Mouse (Mus musculus) retina, adult 2 months (tissue): ENCODE data around the gene S100a3.

ENCODE experiments used
- DNase-seq: peaks from one replicate; pipeline ENCODE4 v3.0.0-alpha.2; 2012; ENCODE audit warnings: low read depth, low spot score

Gene S100a3

DNA sequence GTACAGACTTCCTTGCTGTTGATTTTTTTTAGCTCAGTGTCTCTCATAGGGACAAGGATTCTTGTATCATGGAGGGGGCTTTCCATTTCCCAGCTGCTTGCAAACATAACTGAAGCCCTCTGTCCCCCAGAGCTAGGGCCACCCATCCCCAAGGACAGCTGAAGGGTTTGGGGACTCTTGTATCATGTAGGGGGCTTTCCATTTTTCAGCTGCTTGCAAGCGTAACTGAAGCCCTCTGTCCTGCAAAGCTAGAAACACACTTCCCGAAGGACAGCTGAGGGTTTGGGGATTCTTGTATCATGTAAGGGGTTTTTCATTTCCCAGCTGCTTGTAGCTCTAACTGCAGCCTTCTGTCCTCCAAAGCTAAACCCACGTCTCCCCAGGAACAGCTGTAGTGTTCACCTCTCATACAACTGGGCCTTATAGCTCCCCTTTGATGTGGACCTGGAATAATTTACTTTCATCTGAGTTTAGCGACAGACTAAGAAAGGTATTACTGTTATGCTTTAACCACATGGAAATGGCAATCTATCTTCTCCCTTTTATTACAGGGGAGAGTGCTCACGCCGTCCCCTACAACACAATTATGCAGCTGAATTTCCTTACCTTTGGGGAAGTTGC, at the start of gene S100a3:
TSS of gene S100a3 (plus strand) at position 571 of the 621 bp plus-strand sequence.
- no peak for DNase-seq

DNA sequence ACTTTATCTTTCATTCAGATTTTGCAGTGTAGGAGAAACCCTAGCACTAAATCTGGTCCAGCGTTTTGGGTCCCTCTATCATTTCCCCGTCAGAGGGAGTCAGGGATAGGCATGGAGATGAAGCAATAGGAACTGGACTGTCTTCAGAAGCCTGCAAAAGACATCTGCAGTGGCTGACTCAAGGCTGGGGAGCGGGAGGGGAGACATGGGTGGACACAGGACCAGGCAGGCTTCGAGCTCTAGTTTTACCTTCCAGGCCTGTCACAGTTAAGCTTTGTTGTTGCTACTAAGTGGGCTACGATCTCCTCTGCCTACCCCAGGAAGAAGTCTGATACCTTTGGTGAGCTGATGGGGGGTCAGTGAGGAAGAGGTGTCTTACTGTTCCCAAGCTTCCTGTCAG, 48.1 kb upstream of the S100a3 start:
- no peak for DNase-seq

DNA sequence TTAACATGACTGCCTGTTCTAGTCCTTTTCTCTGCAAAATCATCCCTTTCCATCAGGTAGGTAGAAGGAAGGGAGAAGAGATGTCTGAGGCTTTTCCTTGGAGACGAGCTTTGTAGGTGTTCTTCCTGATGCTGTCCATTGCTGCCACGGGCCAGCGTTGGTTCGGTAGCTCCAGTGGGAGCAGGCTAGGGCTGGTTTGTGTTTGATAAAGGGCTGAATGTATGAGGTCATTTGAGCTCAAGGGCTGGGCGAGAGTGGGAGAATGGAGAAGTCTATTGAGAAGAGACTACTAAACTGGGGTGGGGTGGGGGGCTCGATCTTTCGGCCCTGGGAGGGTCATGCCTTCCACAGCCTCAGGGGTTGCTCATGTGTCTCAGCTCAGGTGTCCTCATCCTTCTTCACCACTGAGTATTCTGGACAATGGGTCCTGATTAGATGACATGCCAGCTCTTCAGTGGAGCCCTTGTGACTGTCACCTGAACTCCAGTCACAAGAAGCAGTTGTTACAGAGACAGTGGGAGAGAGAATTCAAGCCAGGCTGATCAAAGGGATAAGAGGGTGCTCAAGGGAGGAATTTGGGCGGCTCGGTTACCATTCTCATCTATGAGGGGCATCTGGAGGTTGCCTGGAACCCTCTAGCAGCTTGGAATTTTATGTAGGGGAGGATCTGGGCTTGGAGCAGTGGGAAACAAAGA, 47.3 kb upstream of the S100a3 start:
- no peak for DNase-seq

DNA sequence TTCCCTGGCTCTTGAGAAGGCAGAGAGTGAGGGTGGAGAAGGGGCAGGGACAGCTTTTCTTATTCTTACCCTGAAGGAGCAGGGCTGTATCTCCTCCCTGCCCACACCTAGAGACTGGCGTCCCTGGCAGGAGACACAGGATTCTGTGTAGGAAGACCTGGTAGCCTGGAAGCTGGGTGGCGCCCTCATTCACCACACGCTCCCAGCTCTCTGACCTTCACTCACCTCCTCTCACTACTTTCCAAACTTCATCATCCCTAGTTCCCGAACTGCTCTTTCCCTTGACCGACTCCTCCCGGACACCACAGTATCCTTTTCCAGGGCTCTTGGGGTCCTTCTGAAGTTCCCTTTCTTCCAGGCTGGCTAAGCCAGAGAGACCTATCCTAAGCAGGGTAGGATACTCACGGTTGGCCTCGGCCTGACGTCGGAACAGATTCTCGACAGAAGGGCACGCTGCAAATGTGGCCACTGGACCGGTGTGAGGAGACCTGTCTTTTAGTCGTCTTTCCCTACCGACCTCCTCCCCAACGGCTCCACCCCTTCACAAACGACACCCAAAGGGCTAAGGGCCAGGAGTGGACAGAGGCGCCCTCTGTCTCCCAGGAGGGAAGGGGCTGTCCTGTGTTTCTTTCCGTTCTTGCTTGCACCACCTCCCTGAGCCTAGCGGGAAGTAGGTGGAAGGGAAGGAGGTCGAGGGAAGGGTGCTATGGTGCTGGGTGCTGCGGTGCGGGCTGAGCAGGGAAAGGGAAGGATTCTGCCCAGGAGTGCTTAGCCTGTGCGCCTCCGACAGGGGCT, 46.4 kb upstream of the S100a3 start, which contains the start of the genes S100a1 and S100a13:
TSS of gene S100a1 (minus strand) at position 597 of the 795 bp plus-strand sequence.
TSS of gene S100a13 (plus strand) at position 640 of the 795 bp plus-strand sequence.
- DNase-seq, result no peak

DNA sequence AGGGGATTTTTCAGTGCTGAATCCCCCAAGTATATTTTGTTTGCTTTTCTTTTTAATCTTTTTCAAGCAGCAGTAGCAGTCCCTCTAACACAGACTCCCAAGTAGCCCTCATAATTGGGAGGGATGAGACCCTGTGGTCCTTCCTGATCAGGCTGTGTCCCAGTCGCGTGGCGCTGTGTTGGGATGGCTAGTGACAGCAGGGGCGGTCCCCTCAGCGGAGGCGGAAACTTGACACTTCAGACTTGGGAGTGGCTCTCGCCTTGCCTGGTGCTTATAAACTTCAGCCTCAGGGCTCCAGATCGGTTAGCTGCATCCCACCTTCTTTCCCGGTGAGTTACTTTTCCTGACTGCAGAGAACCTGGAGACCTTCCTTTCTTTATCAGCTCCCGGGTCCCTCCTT, 45.7 kb upstream of the S100a3 start:
- DNase-seq, result no peak

DNA sequence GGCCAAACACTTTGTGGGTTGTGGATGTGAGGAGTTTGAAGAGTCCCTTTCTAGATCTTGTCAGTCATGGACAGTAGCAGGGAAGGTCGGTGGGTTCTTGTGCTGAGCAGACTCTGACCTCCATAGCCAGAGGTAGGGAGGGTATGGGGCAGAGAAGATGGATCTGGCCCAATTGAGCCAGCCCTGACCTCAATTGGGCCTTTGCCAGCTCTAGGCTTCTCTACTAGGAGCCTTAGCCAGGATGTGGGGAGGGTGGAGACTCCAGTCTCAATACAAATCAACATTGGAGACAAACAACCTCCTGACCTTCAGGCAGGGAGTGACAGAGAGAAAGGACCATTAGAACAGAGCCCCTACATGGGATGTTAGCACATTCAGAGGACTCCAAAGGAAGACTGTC, 45.1 kb upstream of the S100a3 start:
- DNase-seq, result no peak

DNA sequence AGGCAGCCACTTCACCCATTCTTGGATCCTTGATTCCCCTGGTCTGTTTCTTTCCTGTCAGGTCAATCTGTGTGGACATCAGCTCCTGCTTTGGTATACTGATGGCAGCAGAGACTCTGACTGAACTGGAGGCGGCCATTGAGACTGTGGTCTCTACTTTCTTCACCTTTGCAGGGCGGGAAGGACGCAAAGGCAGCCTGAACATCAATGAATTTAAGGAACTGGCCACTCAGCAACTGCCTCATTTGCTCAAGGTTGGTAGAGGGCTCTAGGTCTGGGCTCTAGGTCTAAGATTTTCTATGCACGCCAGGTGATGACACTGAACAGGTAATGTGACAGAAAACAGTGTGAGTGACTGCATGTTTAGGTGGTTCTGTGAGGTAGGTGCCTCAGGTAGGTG, 44.6 kb upstream of the S100a3 start:
- no peak for DNase-seq

DNA sequence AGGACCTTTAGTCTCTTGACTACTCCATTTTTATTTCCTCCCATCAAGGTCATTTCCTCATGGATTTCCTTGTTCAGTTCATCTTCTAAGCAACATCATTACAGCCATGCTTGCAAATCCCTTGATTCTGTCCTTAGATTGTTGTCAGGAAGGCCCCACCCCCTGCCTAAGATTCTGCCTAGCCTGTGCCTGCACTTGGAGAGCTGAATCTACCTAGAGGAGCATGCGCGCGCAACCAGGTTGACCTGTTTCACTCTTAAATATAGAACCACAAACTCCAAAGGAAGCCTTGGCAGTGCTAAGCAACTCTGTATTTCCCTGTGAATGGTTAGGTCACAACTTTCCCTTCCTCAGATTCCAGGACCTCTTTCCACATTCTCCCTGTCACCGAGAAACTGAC, 42.7 kb upstream of the S100a3 start:
- no peak for DNase-seq

DNA sequence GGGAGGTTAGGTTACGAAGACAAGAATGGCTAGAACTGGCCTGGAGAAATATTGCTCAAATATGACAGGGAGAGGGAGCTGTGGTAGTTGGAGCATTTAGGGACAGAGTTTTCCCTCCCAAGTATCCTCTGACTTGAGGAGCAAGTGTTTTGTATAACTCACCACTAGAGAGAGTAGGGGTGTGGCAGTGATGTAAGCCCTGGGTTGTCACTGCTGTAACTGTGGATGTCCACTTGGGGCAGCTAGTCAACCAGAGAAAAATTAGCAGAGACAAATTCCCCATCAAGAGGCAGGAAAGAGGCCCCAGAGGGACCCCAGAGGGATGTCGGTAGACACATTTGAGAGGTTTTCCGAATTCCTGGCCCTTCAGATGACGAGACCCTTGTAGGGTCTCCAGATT, 35.0 kb upstream of the S100a3 start:
- no peak for DNase-seq

DNA sequence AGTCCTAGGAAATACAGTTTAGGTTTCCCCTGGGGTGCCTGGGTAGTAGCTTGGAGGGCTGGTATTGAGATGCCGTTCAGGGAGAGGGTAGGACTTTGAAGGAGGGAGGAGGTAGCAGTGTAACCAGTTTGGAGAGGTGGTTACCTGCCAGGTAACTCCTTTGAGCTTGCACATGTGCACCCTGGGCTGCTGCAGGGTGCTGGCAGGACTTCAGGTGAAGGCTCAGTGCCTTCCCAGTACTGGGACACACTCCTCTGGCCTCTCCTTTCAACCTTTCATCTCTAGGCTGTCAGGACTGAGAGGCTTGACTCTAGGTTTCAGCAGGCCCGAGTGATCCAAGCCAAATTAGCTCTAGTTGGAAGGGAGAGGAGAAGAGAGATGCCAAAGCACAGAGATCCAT, 34.3 kb upstream of the S100a3 start:
- no peak for DNase-seq

DNA sequence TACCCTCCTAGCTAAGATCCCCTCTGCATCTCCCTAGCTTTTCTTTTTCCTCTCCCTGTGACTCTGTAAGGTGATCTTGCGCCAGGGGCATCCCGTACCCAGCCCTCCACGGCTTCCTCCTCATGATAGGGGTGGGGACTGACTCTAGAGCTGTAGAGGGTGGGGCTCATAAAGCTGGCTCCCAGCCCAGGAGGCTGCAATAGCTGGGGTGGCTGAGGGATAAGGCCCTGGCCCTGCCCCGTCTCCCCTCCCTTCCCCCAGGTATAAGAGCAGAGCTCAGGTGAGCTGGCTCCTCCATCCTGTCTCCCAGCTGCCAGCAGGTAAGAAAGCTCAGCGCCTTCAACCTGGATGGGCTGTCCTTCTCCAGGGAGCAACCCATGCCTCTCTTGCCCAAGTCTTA, 33.8 kb upstream of the S100a3 start, which contains the start of gene S100a14:
TSS of gene S100a14 (plus strand) at position 277 of the 400 bp plus-strand sequence.
- DNase-seq, result no peak

DNA sequence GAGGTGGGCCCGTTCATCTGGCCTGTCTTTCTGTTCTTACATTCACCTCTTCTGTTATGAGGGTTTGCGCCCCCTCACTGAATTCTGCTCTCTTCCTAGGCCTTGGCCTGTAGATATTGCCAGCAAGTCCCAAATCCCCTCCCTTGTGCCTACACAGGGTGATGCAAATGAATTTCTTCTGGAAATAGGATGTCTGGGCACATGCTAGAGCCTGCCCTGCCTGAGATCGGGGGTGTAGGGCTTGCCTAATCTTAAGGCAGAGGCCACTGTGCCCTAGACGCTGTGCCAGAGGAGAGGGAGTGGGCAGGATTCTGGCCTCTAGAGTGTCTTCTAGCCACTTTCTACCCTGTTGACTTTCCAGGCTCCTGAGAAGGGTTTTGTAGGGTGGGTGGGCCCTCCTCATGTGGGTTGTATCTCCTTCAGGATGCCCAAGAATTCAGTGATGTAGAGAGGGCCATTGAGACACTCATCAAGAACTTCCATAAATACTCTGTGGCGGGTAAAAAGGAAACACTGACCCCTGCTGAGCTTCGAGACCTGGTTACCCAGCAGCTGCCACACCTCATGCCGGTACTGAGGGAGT, 33.0 kb upstream of the S100a3 start:
- DNase-seq, result no peak

DNA sequence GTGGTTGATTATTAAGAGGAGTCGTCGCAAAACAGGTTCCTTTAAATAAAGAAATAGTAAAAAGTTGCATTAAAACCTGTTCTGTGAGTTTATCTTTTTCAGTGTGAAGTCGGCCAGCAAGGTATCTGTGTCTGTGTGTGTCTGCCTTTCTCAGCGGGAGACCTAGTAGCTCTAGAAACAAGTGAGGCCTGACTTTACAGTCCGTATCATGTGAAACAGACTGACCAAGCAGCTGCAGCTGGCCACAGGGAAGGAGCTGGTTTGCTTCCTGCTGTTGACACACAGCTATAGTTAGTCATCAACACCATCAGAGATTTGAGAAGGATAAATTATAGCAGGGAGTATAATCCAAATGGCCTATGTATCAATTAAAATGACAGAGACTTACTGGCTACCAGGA, 28.7 kb upstream of the S100a3 start:
- no peak for DNase-seq

DNA sequence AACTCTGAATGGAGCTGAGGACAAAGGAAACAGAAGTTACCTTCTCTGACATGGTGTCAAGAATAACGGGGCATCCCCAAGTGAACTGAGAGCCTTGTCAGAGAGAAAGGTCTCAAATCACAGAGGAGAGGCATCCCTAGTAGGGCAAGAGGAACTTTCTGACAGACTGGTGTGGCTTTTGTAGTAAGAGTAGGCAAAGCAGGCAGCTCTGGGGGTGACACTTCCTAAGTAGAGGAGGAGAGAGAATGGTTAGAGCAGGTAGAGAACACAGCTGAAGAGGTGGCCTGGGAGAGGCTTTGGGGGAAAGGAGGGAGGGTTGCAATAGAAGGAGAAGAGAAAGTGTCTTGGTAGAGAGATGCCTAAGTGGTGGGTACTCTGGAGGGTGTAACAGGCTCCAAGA, 24.9 kb upstream of the S100a3 start:
- DNase-seq, result no peak

DNA sequence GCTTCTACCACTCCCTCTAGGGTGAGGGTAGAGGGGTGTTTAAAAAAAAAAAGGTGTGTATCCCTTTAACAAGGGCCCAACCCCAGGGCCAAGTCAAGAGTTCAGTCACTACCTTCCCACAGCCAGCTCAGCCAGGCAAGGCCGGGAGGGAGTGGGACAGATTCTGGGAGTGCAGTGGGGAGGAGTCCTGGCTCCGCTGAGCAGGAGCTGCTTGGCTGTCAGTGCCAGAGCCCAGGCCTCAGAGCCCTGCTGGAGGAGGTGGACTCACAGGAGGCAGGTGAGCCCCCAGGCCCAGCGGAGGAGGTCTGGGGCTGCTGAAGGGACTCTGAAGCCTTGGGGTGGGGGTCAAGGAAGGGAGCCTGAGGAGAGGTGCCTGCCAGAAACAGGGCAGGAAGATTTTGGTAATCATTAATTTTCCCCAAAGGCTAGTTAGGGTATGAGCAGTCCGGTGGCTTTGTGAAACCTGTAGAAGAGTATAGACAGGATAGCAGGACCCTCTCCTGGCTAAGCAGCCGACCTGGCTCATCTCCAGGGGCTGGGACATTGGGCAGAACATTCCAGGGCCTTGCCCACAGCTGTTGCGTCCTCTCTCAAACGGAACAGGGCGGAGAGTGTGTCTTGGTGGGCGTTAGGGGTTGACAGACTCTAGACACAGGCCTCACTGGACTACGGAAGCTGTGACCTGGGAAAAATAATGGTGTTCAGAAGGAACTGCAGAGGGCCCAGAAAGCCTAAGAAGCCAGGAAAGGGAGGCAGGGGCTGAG, 23.1 kb upstream of the S100a3 start, which contains the start of gene S100a16:
TSS of gene S100a16 (plus strand) at position 114 of the 764 bp plus-strand sequence.
- DNase-seq, result no peak

DNA sequence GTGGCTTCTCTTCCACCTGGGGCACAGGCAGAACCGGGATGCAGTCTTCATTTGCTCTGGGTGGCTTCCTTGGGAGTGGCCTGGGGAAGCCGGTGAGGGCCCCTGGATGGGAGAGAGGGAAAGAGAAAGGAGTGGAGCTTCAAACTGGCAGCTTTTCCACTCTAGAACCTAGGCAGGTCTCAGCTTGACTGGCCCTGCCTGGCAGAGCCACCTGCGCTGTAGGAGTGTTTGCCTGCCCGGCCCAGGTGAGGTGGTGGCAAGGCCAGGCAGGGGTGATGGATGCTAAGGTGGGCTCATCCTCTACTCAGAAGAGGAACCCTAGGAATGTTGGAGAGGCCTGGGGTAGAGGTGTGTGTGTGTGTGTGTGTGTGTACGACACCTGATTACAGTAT, 22.5 kb upstream of the S100a3 start:
- no peak for DNase-seq

DNA sequence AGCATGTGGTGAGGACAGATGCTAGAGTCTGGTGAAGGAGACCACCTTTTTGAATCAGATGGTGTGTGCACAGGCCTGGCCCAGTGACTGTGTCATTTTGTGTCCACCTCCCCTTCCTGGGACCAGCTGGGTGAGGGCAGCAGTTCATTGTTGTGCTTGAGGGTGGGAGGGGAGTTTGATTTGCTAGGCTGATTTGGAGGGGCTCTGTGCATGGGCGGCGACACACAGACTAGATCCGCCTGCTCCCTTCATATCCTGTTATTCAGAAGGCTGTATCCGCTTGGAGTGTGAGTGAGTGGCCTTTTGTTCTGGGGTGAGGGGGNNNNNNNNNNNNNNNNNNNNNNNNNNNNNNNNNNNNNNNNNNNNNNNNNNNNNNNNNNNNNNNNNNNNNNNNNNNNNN, 19.5 kb upstream of the S100a3 start:
- no peak for DNase-seq

DNA sequence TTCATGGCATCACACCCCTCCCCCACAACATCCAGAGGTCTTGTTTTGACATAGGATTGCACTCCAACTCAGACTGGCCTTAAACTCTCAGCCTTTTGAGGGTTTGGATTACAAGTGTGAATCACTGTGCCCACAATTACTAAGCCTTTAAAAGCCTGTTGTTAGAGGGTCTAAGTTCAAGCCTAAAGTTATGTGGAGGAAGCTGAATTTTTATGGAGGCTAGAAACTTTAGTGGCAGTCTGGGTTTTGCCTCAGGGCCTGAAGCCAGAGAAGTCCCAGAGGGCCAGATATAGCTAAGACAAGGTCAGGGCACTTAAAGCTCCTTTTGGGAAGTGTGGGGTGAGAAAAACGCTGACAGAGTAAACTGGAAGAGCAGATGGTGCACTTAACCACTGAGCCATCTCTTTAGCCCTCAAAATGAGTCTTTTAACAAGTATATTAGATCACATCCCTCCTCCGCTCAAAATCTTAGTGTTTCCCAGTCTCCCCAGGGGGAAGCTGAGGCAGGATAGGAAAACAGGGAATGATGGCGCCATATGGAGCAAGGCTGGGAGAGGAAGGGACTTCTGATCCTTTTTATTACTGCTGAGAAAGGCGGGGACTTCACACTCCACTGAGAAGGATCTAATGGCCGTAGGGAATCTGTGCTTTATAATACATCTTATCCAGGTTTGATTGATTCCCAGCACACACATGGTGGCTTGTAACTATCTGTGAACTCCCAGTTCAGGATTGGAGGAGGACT, 10.5 kb upstream of the S100a3 start:
- DNase-seq, result no peak

DNA sequence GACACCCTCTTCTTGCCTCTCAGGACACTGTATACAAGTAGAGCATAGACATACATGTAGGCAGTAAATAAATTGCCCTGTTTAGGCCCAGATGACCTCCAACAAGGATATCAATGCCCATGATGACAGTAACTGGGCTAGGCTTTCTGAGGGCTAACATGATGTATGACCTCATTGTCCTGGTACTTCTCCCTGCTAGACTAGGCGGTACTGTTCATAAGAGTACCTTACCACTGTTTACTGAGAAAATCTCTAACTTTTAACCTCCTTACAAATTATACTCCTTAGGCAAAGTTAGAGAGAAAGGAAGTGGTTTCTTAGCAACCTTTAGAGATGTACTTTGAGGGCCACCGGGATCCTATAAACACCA, 10.0 kb upstream of the S100a3 start:
- DNase-seq, result no peak

DNA sequence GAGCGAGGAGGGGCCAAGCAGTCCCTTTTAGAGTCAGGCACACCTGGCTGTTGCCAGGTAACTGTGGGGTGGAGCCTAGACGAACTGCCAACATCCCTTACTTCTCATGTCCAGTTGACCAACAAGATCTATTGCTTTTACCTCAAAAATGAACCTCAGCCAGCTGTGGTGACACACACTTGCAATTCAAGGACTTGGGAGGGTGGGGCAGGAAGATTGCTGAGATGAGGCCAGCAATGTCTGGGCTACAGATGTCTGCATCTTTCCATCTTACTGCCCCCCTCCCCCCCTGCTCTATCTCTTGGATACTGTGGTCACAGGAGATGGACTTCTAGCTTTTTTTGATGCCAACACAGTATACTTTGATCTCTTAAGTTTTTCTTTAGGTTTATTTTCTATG, 8.1 kb upstream of the S100a3 start:
- no peak for DNase-seq

DNA sequence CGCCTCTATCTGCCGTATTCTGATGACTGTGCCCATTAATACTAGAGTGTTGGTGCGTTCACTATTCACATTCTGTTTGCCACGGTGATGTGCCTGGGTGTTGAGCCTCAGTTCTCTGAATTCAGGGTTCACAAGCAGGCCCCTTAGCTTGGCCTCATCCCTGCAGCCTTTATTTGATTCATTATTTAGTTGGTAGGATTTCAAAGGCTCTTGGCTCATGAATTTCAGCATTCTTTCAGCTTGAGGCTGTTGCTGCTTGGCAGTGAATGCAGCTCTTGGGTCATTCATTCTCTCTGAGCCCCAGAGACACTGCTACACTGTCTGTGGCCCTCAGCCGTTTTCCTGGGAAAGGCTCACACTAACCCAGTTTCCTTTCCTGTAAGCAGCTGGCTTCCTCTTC, 4.4 kb upstream of the S100a3 start:
- DNase-seq, result no peak
